Mouse (Mus musculus) E14TG2a.4 (cell line): ENCODE measurements at regions not wholly inside any gene's neighbourhood (a gene's known extent, or its start where the extent isn't known, plus 50 kb on each side); places are given as distances from the start of the nearest gene placed in this dataset.
A peak's percentile ranks its signal among the peaks of the same experiment; 100 is the strongest.

Experiments used
- H3K27me3 ChIP-seq: 2 replicates; pipeline ENCODE4 v1.6.1; 2014; ENCODE audit warnings: low read length, control low read depth; ENCODE audit not compliant: insufficient read depth
- H3K36me3 ChIP-seq: 2 replicates; pipeline ENCODE4 v1.6.1; 2014; ENCODE audit warnings: low read length, control low read depth; ENCODE audit not compliant: insufficient read depth
- H3K4me1 ChIP-seq: replicated peaks from 2 replicates; pipeline ENCODE4 v1.6.1; 2014; ENCODE audit warnings: low read depth, low read length, control low read depth
- H3K4me3 ChIP-seq: replicated peaks from 2 replicates; pipeline ENCODE4 v1.5.1; 2014; ENCODE audit warnings: mild to moderate bottlenecking, low read length
- H3K9me3 ChIP-seq: 2 replicates; pipeline ENCODE4 v1.6.1; 2014; ENCODE audit warnings: low read length, control low read depth
- CTCF ChIP-seq: conservative IDR thresholded peaks from 2 replicates; pipeline ENCODE4 v1.5.1; 2014; ENCODE audit warnings: low read length
- NANOG ChIP-seq: IDR thresholded peaks from 2 replicates; pipeline ENCODE4 v1.6.1; 2014; ENCODE audit warnings: borderline replicate concordance, low read length, mixed read lengths
- POU5F1 ChIP-seq: IDR thresholded peaks from 2 replicates; pipeline ENCODE4 v1.6.1; 2014; ENCODE audit warnings: low read length, borderline replicate concordance

- TF ChIP-seq CTCF (no peak), POU5F1 (no peak), NANOG (no peak)
- H3K27me3 ChIP-seq: no peaks in the 10 kb centered on the region
- H3K4me1 ChIP-seq: no peaks in the 10 kb centered on the region
- H3K4me3 ChIP-seq: no peak overlapping the region
- H3K36me3 ChIP-seq: no peaks in the 10 kb centered on the region
- no peaks in the 10 kb centered on the region for H3K9me3 ChIP-seq
Measured at GRCm38 (mm10) chr8:101196740-101197139, 1588.7 kb downstream of the Cdh11 start.

GRCm38 (mm10) chr8:101188566-101188965, 1596.9 kb downstream of the Cdh11 start:
- Histone ChIP-seq H3K36me3 (no peaks in the 10 kb centered on the region), H3K4me3 (no peak overlapping the region), H3K27me3 (no peaks in the 10 kb centered on the region), H3K4me1 (no peaks in the 10 kb centered on the region), H3K9me3 (no peaks in the 10 kb centered on the region)
- TF ChIP-seq NANOG (no peak), POU5F1 (no peak), CTCF (no peak)

GRCm38 (mm10) chr8:101154923-101155322, 1630.5 kb downstream of the Cdh11 start:
- Histone ChIP-seq H3K27me3 (no peaks in the 10 kb centered on the region), H3K36me3 (no peaks in the 10 kb centered on the region), H3K9me3 (no peaks in the 10 kb centered on the region), H3K4me3 (no peak overlapping the region), H3K4me1 (no peaks in the 10 kb centered on the region)
- no peak for TF ChIP-seq NANOG
- 0 out of 2 replicates have a peak, but pooled peaks have one; percentile 12 for TF ChIP-seq CTCF
